ENCODE assay signal across 41 mouse cellular contexts in the genomic region with DNA sequence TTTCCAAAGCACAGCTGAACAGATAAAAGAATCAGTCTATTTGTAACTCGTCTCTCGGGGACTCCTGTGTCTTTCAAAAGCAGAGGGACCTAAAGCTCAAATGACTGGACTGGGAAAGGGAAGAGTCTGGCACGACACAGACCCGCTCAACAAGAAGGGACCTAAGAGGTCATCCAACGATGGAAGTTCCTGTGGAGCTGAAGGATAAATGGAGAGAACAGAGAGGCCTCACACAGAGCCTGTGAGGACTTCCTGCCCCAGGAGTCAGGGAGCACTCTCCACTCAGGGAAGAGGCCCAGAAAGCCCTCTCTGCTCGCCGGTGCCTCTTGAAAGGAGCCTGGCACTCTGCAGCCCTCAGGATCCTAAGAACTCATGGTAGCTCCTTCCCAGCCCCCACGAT. TPM values are rescaled to one million over a fixed set of nuclear protein-coding genes. Genes with fewer than 3 reads are reported as not detected.
"Had no signal": no experiment of that assay in that cellular context is flagged by ENCODE, and none has a peak within 500 bp of the region (broad histone marks: within the 10 kb centered on the region; RNA-seq: fewer than 3 reads in every experiment).

No protein-coding gene starts in this region.

- H3K36me3 ChIP-seq: heart, embryonic 13.5 days; heart, embryonic 15.5 days; hindbrain, embryonic 13.5 days; hindbrain, embryonic 15.5 days; kidney, embryonic 15.5 days; limb, embryonic 12.5 days; liver, embryonic 13.5 days had no signal

- H3K27ac ChIP-seq: heart, adult 2 months; heart, embryonic 13.5 days; heart, embryonic 15.5 days; hindbrain, embryonic 13.5 days; hindbrain, embryonic 15.5 days; hindbrain, postnatal 0 days; kidney, embryonic 15.5 days; kidney, postnatal 0 days; limb, embryonic 12.5 days; liver, embryonic 13.5 days had no signal

- H3K4me3 ChIP-seq: heart, adult 2 months; heart, embryonic 13.5 days; heart, embryonic 15.5 days; hindbrain, embryonic 13.5 days; hindbrain, embryonic 15.5 days; kidney, embryonic 15.5 days; limb, embryonic 12.5 days; liver, embryonic 13.5 days had no signal

- H3K4me1 ChIP-seq: hindbrain, embryonic 15.5 days; limb, embryonic 12.5 days had no signal

- H3K27me3 ChIP-seq: heart, embryonic 13.5 days; heart, embryonic 15.5 days; hindbrain, embryonic 13.5 days; hindbrain, embryonic 15.5 days; kidney, embryonic 15.5 days; limb, embryonic 12.5 days; liver, embryonic 13.5 days had no signal

- H3K9me3 ChIP-seq: heart, embryonic 13.5 days; heart, embryonic 15.5 days; hindbrain, embryonic 13.5 days; hindbrain, embryonic 15.5 days; kidney, embryonic 15.5 days; limb, embryonic 12.5 days; liver, embryonic 13.5 days had no signal

- DNase-seq: forebrain, postnatal 0 days; gastrocnemius, postnatal 14 days; gastrocnemius, postnatal 36 days; heart, adult 2 months; heart, postnatal 14 days; heart, postnatal 36 days; kidney, adult 18-20 months; kidney, adult 8-10 months; kidney, postnatal 14 days; kidney, postnatal 36 days; layer of hippocampus, adult 9-11 months; layer of hippocampus, postnatal 36 days; left cerebral cortex, postnatal 4 days; liver; liver, embryonic 13.5 days had no signal

RNA-seq across cellular contexts. Expression of a gene that starts 4.7 kb away (rescaled TPM):
- total RNA-seq: forebrain, postnatal 0 days; gastrocnemius, adult 18-20 months; gastrocnemius, adult 8-10 months; gastrocnemius, postnatal 14 days; gastrocnemius, postnatal 36 days; heart, adult 2 months; heart, postnatal 14 days; heart, postnatal 36 days; hematopoietic stem cell, adult 5-6 weeks; hindbrain, postnatal 0 days; layer of hippocampus, adult 18-20 months; layer of hippocampus, adult 8-10 months; layer of hippocampus, postnatal 14 days; layer of hippocampus, postnatal 36 days; left cerebral cortex, adult 18-20 months; left cerebral cortex, adult 8-10 months; left cerebral cortex, postnatal 10 days; left cerebral cortex, postnatal 25 days; left cerebral cortex, postnatal 4 days had no signal
- polyA plus RNA-seq: forebrain, postnatal 0 days; gonadal fat pad, adult 2 months; heart, adult 2 months; heart, embryonic 13.5 days; heart, embryonic 15.5 days; heart, postnatal 0 days; hindbrain, embryonic 11.5 days; hindbrain, embryonic 13.5 days; hindbrain, embryonic 15.5 days; hindbrain, postnatal 0 days; intestine, embryonic 14.5 days; intestine, embryonic 16.5 days; kidney, embryonic 15.5 days; kidney, postnatal 0 days; large intestine, adult 2 months; limb, embryonic 12.5 days; limb, embryonic 14.5 days; liver, embryonic 11.5 days; liver, embryonic 13.5 days had no signal

RNA-seq across cellular contexts. Expression of a gene that starts 41.0 kb away (rescaled TPM):
- total RNA-seq: gastrocnemius, adult 18-20 months; gastrocnemius, adult 8-10 months; gastrocnemius, postnatal 14 days; gastrocnemius, postnatal 36 days; heart, adult 2 months; heart, postnatal 14 days; heart, postnatal 36 days; hematopoietic stem cell, adult 5-6 weeks had no signal
- polyA plus RNA-seq: gonadal fat pad, adult 2 months; heart, adult 2 months; heart, postnatal 0 days; intestine, embryonic 14.5 days; intestine, embryonic 16.5 days; large intestine, adult 2 months had no signal
